ENCODE assay signal across 14 mouse cellular contexts in genomic region chr1:134801758-134802157, GRCm38 (mm10).
DNase-seq lines count a peak whose midpoint lies in the region; ATAC-seq and TF ChIP-seq lines count a peak whose summit lies in the region.
"Had no signal": no experiment of that assay in that cellular context is flagged by ENCODE, and none has a peak within 500 bp of the region (broad histone marks: within the 10 kb centered on the region; RNA-seq: fewer than 3 reads in every experiment).

No protein-coding gene starts in this region.

- TF ChIP-seq EP300 in liver, postnatal 0 days (IDR thresholded peaks at IDR 0.05; ENCODE audit: low read depth) = no peak

- no peak overlapping the region for H3K9ac ChIP-seq in heart, embryonic 11.5 days (ENCODE audit: low read depth, low read length)
- no peak overlapping the region for H3K9ac ChIP-seq in liver, postnatal 0 days (replicated peaks)
- H3K9ac ChIP-seq in embryonic facial prominence, embryonic 15.5 days = no peak overlapping the region
- H3K9ac ChIP-seq in forebrain, embryonic 13.5 days = no peak overlapping the region
- H3K9ac ChIP-seq: midbrain, embryonic 12.5 days had no signal

- H3K27ac ChIP-seq in heart, embryonic 11.5 days (ENCODE audit: low read depth, low read length) = no peak overlapping the region
- no peak overlapping the region for H3K27ac ChIP-seq in liver, postnatal 0 days (ENCODE audit: low read depth)
- H3K27ac ChIP-seq in embryonic facial prominence, embryonic 15.5 days (replicated peaks) = peak overlapping the region; percentile 90; the same call in 1 of the 2 replicates
- H3K27ac ChIP-seq in forebrain, embryonic 13.5 days = no peak overlapping the region
- H3K27ac ChIP-seq: midbrain, embryonic 12.5 days had no signal

- no peak for ATAC-seq in heart, embryonic 11.5 days (replicated peaks; ENCODE audit: insufficient number of reproducible peaks, low FRiP score, low TSS enrichment)
- no peak for ATAC-seq in liver, postnatal 0 days
- ATAC-seq in embryonic facial prominence, embryonic 15.5 days (ENCODE audit: insufficient number of reproducible peaks, low FRiP score, low TSS enrichment, low read depth) = no peak
- no peak for ATAC-seq in forebrain, embryonic 13.5 days

- H3K36me3 ChIP-seq in heart, embryonic 11.5 days (ENCODE audit: control insufficient read depth, insufficient read depth, low read length) = peaks cover 3% of the 10 kb centered on the region; the same call in 1 of the 2 replicates
- H3K36me3 ChIP-seq in liver, postnatal 0 days (replicated peaks; ENCODE audit: insufficient read depth, low read length) = no peaks in the 10 kb centered on the region
- no peaks in the 10 kb centered on the region for H3K36me3 ChIP-seq in embryonic facial prominence, embryonic 15.5 days
- H3K36me3 ChIP-seq in forebrain, embryonic 13.5 days (ENCODE audit: poor library complexity, severe bottlenecking) = peaks cover 17% of the 10 kb centered on the region

- TF ChIP-seq CTCF in liver, postnatal 0 days (IDR thresholded peaks at IDR 0.05; ENCODE audit: low read depth) = no peak

- no peaks in the 10 kb centered on the region for H3K27me3 ChIP-seq in heart, embryonic 11.5 days (ENCODE audit: control insufficient read depth, insufficient read depth, low read length)
- no peaks in the 10 kb centered on the region for H3K27me3 ChIP-seq in liver, postnatal 0 days (ENCODE audit: insufficient read depth, low read length)
- no peaks in the 10 kb centered on the region for H3K27me3 ChIP-seq in embryonic facial prominence, embryonic 15.5 days
- no peaks in the 10 kb centered on the region for H3K27me3 ChIP-seq in forebrain, embryonic 13.5 days
- H3K27me3 ChIP-seq: midbrain, embryonic 12.5 days had no signal

- H3K4me1 ChIP-seq in heart, embryonic 11.5 days (ENCODE audit: control insufficient read depth, insufficient read depth, low read length) = peaks cover 30% of the 10 kb centered on the region
- peaks cover 5% of the 10 kb centered on the region; the same call in 1 of the 2 replicates for H3K4me1 ChIP-seq in liver, postnatal 0 days (ENCODE audit: insufficient read depth)
- H3K4me1 ChIP-seq in embryonic facial prominence, embryonic 15.5 days = peaks cover 26% of the 10 kb centered on the region
- H3K4me1 ChIP-seq in forebrain, embryonic 13.5 days = peaks cover 29% of the 10 kb centered on the region

- 94% methylated on average over 7 of the region's 7 CpGs for WGBS in heart, embryonic 11.5 days (ENCODE audit: insufficient replicate concordance)
- 82% methylated on average over 7 of the region's 7 CpGs for WGBS in liver, postnatal 0 days (ENCODE audit: insufficient replicate concordance)
- WGBS in embryonic facial prominence, embryonic 15.5 days = 71% methylated on average over 7 of the region's 7 CpGs
- 93% methylated on average over 7 of the region's 7 CpGs for WGBS in forebrain, embryonic 13.5 days

- H3K4me2 ChIP-seq in heart, embryonic 11.5 days = peak overlapping the region; percentile 14; the same call in 1 of the 2 replicates
- peak overlapping the region; percentile 51 for H3K4me2 ChIP-seq in liver, postnatal 0 days (ENCODE audit: low read depth, low read length)
- H3K4me2 ChIP-seq in embryonic facial prominence, embryonic 15.5 days (replicated peaks) = peak overlapping the region; percentile 37
- no peak overlapping the region for H3K4me2 ChIP-seq in forebrain, embryonic 13.5 days
- H3K4me2 ChIP-seq: liver, embryonic 11.5 days; midbrain, embryonic 12.5 days had no signal

- H3K9me3 ChIP-seq in heart, embryonic 11.5 days (replicated peaks; ENCODE audit: control insufficient read depth, low read length) = no peaks in the 10 kb centered on the region
- H3K9me3 ChIP-seq in liver, postnatal 0 days (ENCODE audit: low read length) = no peaks in the 10 kb centered on the region
- no peaks in the 10 kb centered on the region for H3K9me3 ChIP-seq in embryonic facial prominence, embryonic 15.5 days (replicated peaks)
- H3K9me3 ChIP-seq in forebrain, embryonic 13.5 days (replicated peaks) = no peaks in the 10 kb centered on the region

- intact Hi-C loops in heart, postnatal 36 days (cut with DNase I) = no loop called here

- no peak for DNase-seq in heart, postnatal 36 days
- DNase-seq in liver, postnatal 0 days = no peak
- no peak for DNase-seq in liver
- peak; percentile 22 for DNase-seq in lung, postnatal 14 days
- DNase-seq in c-Kit-positive CD71-positive TER-119-positive erythroid progenitor cells, embryonic 14.5 days (ENCODE audit: low spot score) = no peak
- DNase-seq: cerebellum, postnatal 25 days; kidney, adult 11 months; layer of hippocampus, adult 9-11 months; thymus, postnatal 36 days had no signal

- H3K4me3 ChIP-seq in heart, embryonic 11.5 days (ENCODE audit: low read depth, low read length) = no peak overlapping the region
- no peak overlapping the region for H3K4me3 ChIP-seq in liver, postnatal 0 days (ENCODE audit: low read depth, low read length)
- peak overlapping the region; percentile 27 for H3K4me3 ChIP-seq in embryonic facial prominence, embryonic 15.5 days (replicated peaks)
- H3K4me3 ChIP-seq in forebrain, embryonic 13.5 days = no peak overlapping the region
- H3K4me3 ChIP-seq: midbrain, embryonic 12.5 days had no signal
